Mouse (Mus musculus) stomach, embryonic 16.5 days (tissue): Measurements from ENCODE around the gene Iqcf1. TPM values are rescaled to one million over a fixed set of nuclear protein-coding genes. Genes with fewer than 3 reads are reported as not detected.
A peak's percentile ranks its signal among the peaks of the same experiment; 100 is the strongest.

ENCODE experiments used
- ATAC-seq: fragments of 200-750 bp; cut with Nextera tagmentation; 2 replicates; pipeline ENCODE4 v1.8.0; 2017; ENCODE audit warnings: moderate number of reproducible peaks, moderate TSS enrichment; ENCODE audit not compliant: insufficient read depth, low FRiP score
- H3K27ac ChIP-seq: fragments of 300-500 bp; sonication (generic); 2 replicates; pipeline ENCODE4 v1.5.1; 2014; ENCODE audit warnings: low read length
- H3K27me3 ChIP-seq: fragments of 300-500 bp; sonication (generic); 2 replicates; pipeline ENCODE4 v1.6.1; 2014; ENCODE audit warnings: low read length, control low read depth, mixed read lengths; ENCODE audit not compliant: control insufficient read depth, insufficient read depth
- H3K36me3 ChIP-seq: fragments of 300-500 bp; sonication (generic); 2 replicates; pipeline ENCODE4 v1.6.1; 2014; ENCODE audit warnings: low read length; ENCODE audit not compliant: control insufficient read depth, insufficient read depth
- H3K4me1 ChIP-seq: fragments of 300-500 bp; sonication (generic); 2 replicates; pipeline ENCODE4 v1.6.1; 2014; ENCODE audit warnings: low read length, control low read depth, mixed read lengths; ENCODE audit not compliant: control insufficient read depth, insufficient read depth
- H3K4me2 ChIP-seq: fragments of 300-500 bp; sonication (generic); 2 replicates; pipeline ENCODE4 v1.6.1; 2014; ENCODE audit warnings: low read depth, low read length, mixed read lengths
- H3K4me3 ChIP-seq: fragments of 300-500 bp; sonication (generic); replicated peaks from 2 replicates; pipeline ENCODE4 v1.5.1; 2014; ENCODE audit warnings: mild to moderate bottlenecking, low read length
- H3K9ac ChIP-seq: fragments of 300-500 bp; sonication (generic); 2 replicates; pipeline ENCODE4 v1.6.1; 2014; ENCODE audit warnings: low read length
- H3K9me3 ChIP-seq: fragments of 300-500 bp; sonication (generic); replicated peaks from 2 replicates; pipeline ENCODE4 v1.6.1; 2016; ENCODE audit warnings: low read length, control low read depth; ENCODE audit not compliant: control insufficient read depth
- WGBS: fragments of 180-500 bp; shearing (Covaris S2); extraction: QIAGEN DNeasy Blood & Tissue Kit; methylation state at CpG from one replicate; pipeline ENCODE4 v1.1.7; 2014; 5-methylcytosine and 5-hydroxymethylcytosine counted together
- polyA plus RNA-seq: library from polyadenylated mRNA; unstranded; fragments of >200 nt; fragmentation: Nextera tagmentation; extraction: Ambion mirVana; gene quantifications from 2 replicates; pipeline ENCODE4 v1.2.1, GENCODE M21; 2015

Gene Iqcf1
- not detected in 2 replicates for polyA plus RNA-seq

DNA sequence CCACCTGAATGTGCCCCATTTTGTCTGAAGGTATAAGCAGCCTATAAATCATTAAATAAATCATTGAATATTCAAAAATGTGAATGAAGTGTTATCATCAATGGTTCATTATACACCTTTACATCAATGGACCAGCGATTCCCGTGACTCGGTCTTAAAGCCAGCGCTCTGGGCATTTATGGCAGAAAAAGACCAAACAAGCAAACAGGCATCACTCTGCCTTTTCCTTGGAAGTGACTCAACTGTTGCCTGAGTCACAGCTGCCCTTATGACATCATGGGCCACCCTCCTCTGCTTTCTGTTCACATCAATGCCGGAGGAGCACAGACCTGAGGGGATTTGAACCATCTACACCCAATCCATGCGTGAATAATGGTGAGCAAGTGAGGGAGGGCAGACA, at the start of gene Iqcf1:
Gene Iqcf1 (plus strand): TSS at position 301 of the 400 bp plus-strand sequence.
- Histone ChIP-seq H3K27ac (no peak within 1 kb of the TSS), H3K36me3 (no peaks in the 10 kb centered on the region), H3K4me3 (no peak within 1 kb of the TSS), H3K4me2 (no peak within 1 kb of the TSS), H3K9ac (no peak within 1 kb of the TSS), H3K9me3 (no peaks in the 10 kb centered on the region), H3K4me1 (no peaks in the 10 kb centered on the region), H3K27me3 (no peaks in the 10 kb centered on the region)
- ATAC-seq, result no peak
- WGBS, result 93% methylated on average over 6 of the region's 6 CpGs

DNA sequence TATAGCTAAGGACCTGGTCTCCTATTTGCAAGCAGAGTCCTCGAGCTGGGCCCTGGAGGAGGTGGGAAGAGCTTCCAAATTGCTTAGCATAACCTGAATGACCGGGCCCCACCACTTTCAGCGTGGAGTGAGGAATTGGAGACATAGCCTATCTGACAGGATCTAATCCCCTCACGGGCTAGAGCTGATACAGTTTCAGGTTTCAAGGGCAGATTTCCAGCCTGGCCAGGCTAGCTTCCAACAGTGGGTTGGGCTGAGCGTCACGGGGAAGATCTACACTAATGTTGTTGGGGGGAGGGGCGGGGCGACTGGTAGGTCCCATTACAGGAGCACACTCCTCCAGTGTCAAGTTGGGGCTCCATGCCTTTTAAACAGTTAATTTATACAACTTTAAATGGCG, 49.1 kb upstream of the Iqcf1 start:
- Histone ChIP-seq H3K36me3 (no peaks in the 10 kb centered on the region), H3K9me3 (no peaks in the 10 kb centered on the region), H3K27ac (peak overlapping the region; percentile 48), H3K4me3 (no peak overlapping the region), H3K9ac (no peak overlapping the region), H3K4me1 (peaks cover 62% of the 10 kb centered on the region), H3K27me3 (no peaks in the 10 kb centered on the region), H3K4me2 (peak overlapping the region; percentile 7; the same call in 1 of the 2 replicates)
- 13% methylated on average over 9 of the region's 9 CpGs for WGBS
- peak; percentile 6; the same call in 1 of the 2 replicates for ATAC-seq

DNA sequence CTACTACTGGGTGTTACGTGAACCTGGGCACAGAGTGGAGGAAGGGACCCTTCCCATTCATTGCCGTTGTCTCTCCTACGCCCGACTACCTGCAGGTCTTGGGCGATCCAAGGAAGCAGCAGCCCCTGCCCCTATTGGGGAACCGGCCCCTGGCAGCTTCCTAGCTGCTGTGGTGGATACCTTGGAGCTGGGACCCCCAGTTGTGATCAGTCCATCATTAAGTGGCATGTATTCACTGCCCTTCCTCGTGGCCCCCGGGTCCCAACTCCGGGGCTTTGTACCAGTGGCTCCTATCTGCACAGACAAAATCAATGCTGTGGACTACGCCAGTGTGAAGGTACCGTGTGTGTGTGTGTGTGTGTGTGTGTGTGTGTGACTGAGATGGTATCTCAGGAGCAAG, 48.5 kb upstream of the Iqcf1 start:
- no peak overlapping the region for H3K27ac ChIP-seq
- ATAC-seq, result no peak
- H3K27me3 ChIP-seq, result no peaks in the 10 kb centered on the region
- no peaks in the 10 kb centered on the region for H3K36me3 ChIP-seq
- H3K4me2 ChIP-seq, result 0 out of 2 replicates have a peak overlapping the region, but pooled peaks have one; percentile 7
- H3K4me3 ChIP-seq, result no peak overlapping the region
- 68% methylated on average over 11 of the region's 11 CpGs for WGBS
- H3K9me3 ChIP-seq, result no peaks in the 10 kb centered on the region
- peaks cover 68% of the 10 kb centered on the region for H3K4me1 ChIP-seq
- H3K9ac ChIP-seq, result 0 out of 2 replicates have a peak overlapping the region, but pooled peaks have one; percentile 10

DNA sequence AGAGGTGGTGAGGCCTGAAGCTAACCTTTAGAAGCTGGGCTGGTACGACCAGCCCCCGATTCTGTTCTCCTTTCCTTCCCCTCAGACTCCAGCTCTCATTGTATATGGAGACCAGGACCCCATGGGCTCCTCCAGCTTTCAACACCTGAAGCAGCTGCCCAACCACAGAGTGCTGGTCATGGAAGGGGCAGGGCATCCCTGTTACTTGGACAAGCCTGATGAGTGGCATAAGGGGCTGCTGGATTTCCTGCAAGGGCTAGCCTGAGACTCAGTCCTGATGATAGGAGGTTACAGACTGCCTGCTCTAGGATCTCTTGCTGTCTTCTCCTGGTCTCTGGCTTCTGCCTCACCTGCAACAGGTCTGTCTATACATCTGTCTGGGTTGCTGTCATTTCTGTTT, 47.9 kb upstream of the Iqcf1 start:
- no peak overlapping the region for H3K4me2 ChIP-seq
- no peaks in the 10 kb centered on the region for H3K36me3 ChIP-seq
- no peak overlapping the region for H3K9ac ChIP-seq
- no peak overlapping the region for H3K27ac ChIP-seq
- no peaks in the 10 kb centered on the region for H3K9me3 ChIP-seq
- peaks cover 68% of the 10 kb centered on the region for H3K4me1 ChIP-seq
- no peak overlapping the region for H3K4me3 ChIP-seq
- no peak for ATAC-seq
- WGBS, result 63% methylated on average over 2 of the region's 2 CpGs
- no peaks in the 10 kb centered on the region for H3K27me3 ChIP-seq

DNA sequence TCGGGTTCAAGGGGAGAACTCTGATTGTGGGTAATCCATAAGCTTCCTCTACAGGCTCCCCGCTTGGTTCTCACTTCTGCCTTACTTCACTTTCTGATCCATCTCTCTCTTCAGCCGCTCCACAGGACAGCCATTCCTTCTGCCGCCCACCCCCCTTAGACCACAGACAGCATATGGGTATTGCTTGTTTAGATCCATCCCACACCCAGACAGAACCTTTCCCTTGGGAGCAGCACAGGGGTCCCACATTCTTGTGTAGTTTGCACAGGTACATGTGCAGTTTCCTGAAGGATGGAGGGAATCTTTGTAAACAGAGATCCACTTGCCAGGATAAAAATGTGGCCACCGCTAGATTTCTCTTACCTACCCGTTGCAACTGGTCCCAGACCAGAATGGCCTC, 47.4 kb upstream of the Iqcf1 start:
- Histone ChIP-seq H3K4me1 (peaks cover 68% of the 10 kb centered on the region), H3K9ac (no peak overlapping the region), H3K36me3 (no peaks in the 10 kb centered on the region), H3K9me3 (no peaks in the 10 kb centered on the region), H3K4me2 (no peak overlapping the region), H3K4me3 (no peak overlapping the region), H3K27me3 (no peaks in the 10 kb centered on the region), H3K27ac (no peak overlapping the region)
- 42% methylated on average over 6 of the region's 6 CpGs for WGBS
- no peak for ATAC-seq

DNA sequence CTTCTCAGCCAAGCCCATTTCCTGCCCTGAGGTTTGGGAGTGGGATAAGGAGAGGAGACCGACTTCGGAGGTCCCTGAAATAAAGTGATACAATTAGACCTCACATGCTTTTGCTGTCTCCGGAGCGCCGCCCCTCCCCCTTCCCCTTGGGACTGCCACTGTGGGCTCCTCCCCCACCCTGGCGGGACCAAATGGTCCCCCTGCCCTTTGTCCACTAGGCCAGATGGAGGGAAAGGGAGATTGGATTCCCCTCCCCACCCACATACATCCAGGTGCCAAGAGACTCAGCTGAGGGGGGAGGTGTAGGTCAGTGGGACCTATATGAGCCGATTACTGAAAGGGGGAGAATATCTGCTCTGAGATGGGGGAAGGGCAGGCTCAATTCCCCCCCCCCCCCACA, 46.9 kb upstream of the Iqcf1 start:
- Histone ChIP-seq H3K36me3 (no peaks in the 10 kb centered on the region), H3K9ac (peak overlapping the region; percentile 33; the same call in 1 of the 2 replicates), H3K9me3 (no peaks in the 10 kb centered on the region), H3K4me2 (peak overlapping the region; percentile 67), H3K4me3 (peak overlapping the region; percentile 69), H3K27me3 (no peaks in the 10 kb centered on the region), H3K4me1 (peaks cover 65% of the 10 kb centered on the region), H3K27ac (no peak overlapping the region)
- WGBS, result 8% methylated on average over 7 of the region's 7 CpGs
- no peak for ATAC-seq

DNA sequence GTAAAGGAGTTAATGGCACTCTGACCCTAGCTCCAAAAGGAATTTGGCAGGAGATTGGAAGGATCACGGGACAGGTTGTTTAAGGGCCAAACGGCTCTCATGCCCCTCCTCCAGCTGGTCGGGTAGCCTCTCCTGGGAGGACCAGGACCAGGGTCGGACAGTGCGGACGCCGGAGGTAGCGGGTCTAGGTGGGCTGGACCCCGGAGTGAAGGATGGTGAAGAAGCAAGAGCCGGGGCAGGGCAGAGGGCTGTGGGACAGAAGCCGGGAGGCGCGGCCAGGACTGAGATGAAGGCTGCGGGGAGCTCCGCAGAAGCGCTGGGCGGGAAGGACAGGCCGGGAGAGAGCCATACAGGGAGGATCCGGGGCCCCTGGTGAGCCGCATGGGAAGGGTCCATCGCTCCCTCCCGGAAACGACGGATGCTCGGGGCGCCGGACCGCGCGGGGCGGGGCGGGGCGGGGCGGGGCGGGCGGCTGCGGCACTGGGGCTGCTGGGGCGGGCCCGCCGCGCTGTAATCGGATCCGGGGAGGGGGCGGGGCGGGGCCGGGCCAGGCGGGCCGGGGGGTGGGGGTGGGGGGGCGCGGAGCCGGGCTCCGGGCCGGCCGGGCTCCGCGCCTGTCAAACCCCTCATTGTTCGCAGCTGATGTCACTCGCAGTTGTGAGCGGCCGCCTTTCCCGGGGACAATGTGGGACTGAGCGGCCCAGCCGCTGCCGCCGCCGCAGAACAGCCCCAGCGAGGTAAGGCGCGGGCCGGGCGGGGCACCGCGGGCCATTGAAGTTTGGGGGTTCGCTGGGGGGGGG, 46.3 kb upstream of the Iqcf1 start, which contains the start of gene Pcbp4:
Gene Pcbp4 (plus strand): TSS at position 21 of the 800 bp plus-strand sequence.
- no peaks in the 10 kb centered on the region for H3K27me3 ChIP-seq
- no peaks in the 10 kb centered on the region for H3K36me3 ChIP-seq
- H3K27ac ChIP-seq, result peak within 1 kb of the TSS; percentile 77
- H3K4me3 ChIP-seq, result peak within 1 kb of the TSS; percentile 69
- peak within 1 kb of the TSS; percentile 83 for H3K9ac ChIP-seq
- peak within 1 kb of the TSS; percentile 67 for H3K4me2 ChIP-seq
- H3K9me3 ChIP-seq, result no peaks in the 10 kb centered on the region
- ATAC-seq, result peak; percentile 79
- peaks cover 60% of the 10 kb centered on the region for H3K4me1 ChIP-seq
- WGBS, result under 1% methylated on average over 35 of the region's 74 CpGs

DNA sequence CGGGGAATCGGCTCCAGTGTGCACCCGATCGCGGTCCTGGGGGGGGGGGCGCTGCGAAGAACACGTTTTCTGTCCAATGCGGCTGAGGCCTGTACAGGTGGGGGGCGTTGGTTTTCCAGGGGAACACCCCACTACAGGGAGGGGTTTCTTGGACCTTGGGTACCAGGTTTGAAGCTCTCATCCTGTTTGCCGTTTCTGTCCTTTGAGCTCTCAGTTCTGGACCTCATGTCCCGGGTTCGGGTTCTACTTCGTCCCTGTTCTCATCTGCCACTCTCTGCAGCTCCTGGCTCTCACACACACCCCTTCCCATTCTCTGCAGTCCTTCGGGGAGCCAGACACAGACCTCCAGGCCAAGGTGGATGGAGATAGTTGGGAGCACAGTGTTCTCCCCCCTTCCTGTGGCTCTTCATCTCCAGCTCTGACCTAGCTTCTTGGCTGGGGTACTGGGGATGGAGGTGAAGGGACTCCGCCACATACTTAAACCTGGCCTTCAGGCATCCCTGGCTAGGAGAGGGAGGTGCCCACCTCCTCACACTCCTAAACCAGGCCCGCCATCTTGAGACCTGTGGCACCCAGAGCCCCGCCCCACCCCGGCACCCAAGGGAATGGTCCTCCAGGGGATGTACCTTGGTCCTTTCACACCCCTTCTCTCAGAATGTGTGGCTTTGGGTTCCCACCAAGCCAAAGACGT, 45.6 kb upstream of the Iqcf1 start:
- peak overlapping the region; percentile 83 for H3K9ac ChIP-seq
- H3K4me1 ChIP-seq, result peaks cover 56% of the 10 kb centered on the region
- H3K36me3 ChIP-seq, result no peaks in the 10 kb centered on the region
- H3K27me3 ChIP-seq, result no peaks in the 10 kb centered on the region
- ATAC-seq, result peak; percentile 11; the same call in 1 of the 2 replicates
- H3K4me3 ChIP-seq, result peak overlapping the region; percentile 69
- H3K4me2 ChIP-seq, result peak overlapping the region; percentile 67
- 1% methylated on average over 20 of the region's 20 CpGs for WGBS
- H3K27ac ChIP-seq, result peak overlapping the region; percentile 77
- H3K9me3 ChIP-seq, result no peaks in the 10 kb centered on the region
